Mouse (Mus musculus): ENCODE data around the gene Tmem53.

GRCm38 (mm10) chr4:117283271-117284191 lies 31.8 kb downstream of the Tmem53 start:
- TF ChIP-seq POLR2A (IDR thresholded peaks at IDR 0.05; ENCODE audit: low read depth, low read length) (no peak), CTCF (IDR thresholded peaks at IDR 0.05; ENCODE audit: extremely low read depth, insufficient read length, insufficient replicate concordance, low read depth, low read length) (no peak)
